Mouse (Mus musculus) telencephalon, adult 2 months (tissue): ENCODE measurements around the gene Sppl2b.
A peak's percentile ranks its signal among the peaks of the same experiment; 100 is the strongest.
"Not testable (repeated sequence)": the region's sequence is repeated elsewhere in the genome, so short reads cannot be mapped to it uniquely, and the experiment has no call there.

Experiments
- DNase-seq: peaks from one replicate; pipeline ENCODE4 v3.0.0-alpha.2; 2011; ENCODE audit warnings: low read depth, low spot score

Gene Sppl2b

GRCm38 (mm10) chr10:80823847-80824643 lies 31.0 kb upstream of the Sppl2b start:
- no peak for DNase-seq

GRCm38 (mm10) chr10:80824827-80825226 lies 30.2 kb upstream of the Sppl2b start:
- DNase-seq = no peak

- DNase-seq = peak; percentile 100
Observed at GRCm38 (mm10) chr10:80826151-80827062, 28.7 kb upstream of the Sppl2b start, which contains the start of gene Oaz1. Gene Oaz1 (plus strand): TSS chr10:80826656.

- DNase-seq = no peak
Observed at GRCm38 (mm10) chr10:80827063-80827869, 27.8 kb upstream of the Sppl2b start.

GRCm38 (mm10) chr10:80827870-80828420 lies 27.1 kb upstream of the Sppl2b start:
- DNase-seq = no peak

- DNase-seq = not testable (repeated sequence)
Observed at GRCm38 (mm10) chr10:80828587-80828986, 26.5 kb upstream of the Sppl2b start.

GRCm38 (mm10) chr10:80829359-80830278 lies 25.5 kb upstream of the Sppl2b start:
- DNase-seq = no peak

- no peak for DNase-seq
Observed at GRCm38 (mm10) chr10:80831136-80831535, 23.9 kb upstream of the Sppl2b start.

- no peak for DNase-seq
Observed at GRCm38 (mm10) chr10:80832818-80833217, 22.3 kb upstream of the Sppl2b start.

- DNase-seq = no peak
Observed at GRCm38 (mm10) chr10:80835617-80836016, 19.5 kb upstream of the Sppl2b start.

- DNase-seq = no peak
Observed at GRCm38 (mm10) chr10:80836949-80837379, 18.1 kb upstream of the Sppl2b start.

GRCm38 (mm10) chr10:80837827-80838226 lies 17.2 kb upstream of the Sppl2b start:
- no peak for DNase-seq

- DNase-seq = no peak
Observed at GRCm38 (mm10) chr10:80838346-80838912, 16.6 kb upstream of the Sppl2b start.

- DNase-seq = no peak
Observed at GRCm38 (mm10) chr10:80839848-80840247, 15.2 kb upstream of the Sppl2b start.

- DNase-seq = no peak
Observed at GRCm38 (mm10) chr10:80841685-80842084, 13.4 kb upstream of the Sppl2b start.

- no peak for DNase-seq
Observed at GRCm38 (mm10) chr10:80842334-80842733, 12.7 kb upstream of the Sppl2b start.

GRCm38 (mm10) chr10:80843087-80843930 lies 11.8 kb upstream of the Sppl2b start:
- DNase-seq = no peak

GRCm38 (mm10) chr10:80843931-80844547 lies 11.0 kb upstream of the Sppl2b start, which contains the start of gene Lingo3:
Gene Lingo3 (minus strand): TSS chr10:80844039.
- DNase-seq = no peak
